Mouse (Mus musculus) myocyte (in vitro differentiated cells): ENCODE results near the gene Ly6g6d. TPM values are rescaled to one million over a fixed set of nuclear protein-coding genes. Genes with fewer than 3 reads are reported as not detected.

Experiments
- H3K27me3 ChIP-seq: one replicate; pipeline ENCODE4 v1.6.1; 2011; ENCODE audit not compliant: control insufficient read depth, insufficient read depth, insufficient read length
- H3K36me3 ChIP-seq: one replicate; pipeline ENCODE4 v1.6.1; 2011; ENCODE audit not compliant: control insufficient read depth, insufficient read depth
- H3K4me2 ChIP-seq: one replicate; pipeline ENCODE4 v1.6.1; 2011; ENCODE audit warnings: low read depth, control low read depth
- H3K4me3 ChIP-seq: one replicate; pipeline ENCODE4 v1.5.1; 2011; ENCODE audit warnings: mild to moderate bottlenecking, control low read depth, moderate library complexity
- H3K79me2 ChIP-seq: one replicate; pipeline ENCODE4 v1.6.1; 2011; ENCODE audit not compliant: control insufficient read depth, insufficient read depth
- H3ac ChIP-seq: one replicate; pipeline ENCODE4 v1.6.1; 2011; ENCODE audit not compliant: control insufficient read depth, insufficient read length
- CEBPB ChIP-seq: IDR thresholded peaks from 2 replicates; pipeline ENCODE4 v1.6.1; 2011; ENCODE audit warnings: mild to moderate bottlenecking, moderate library complexity; ENCODE audit not compliant: poor library complexity, insufficient read depth, severe bottlenecking
- E2F4 ChIP-seq: IDR thresholded peaks from one replicate; pipeline ENCODE4 v1.6.1; 2011; ENCODE audit warnings: mild to moderate bottlenecking, control low read depth, moderate library complexity; ENCODE audit not compliant: insufficient read depth
- MAX ChIP-seq: IDR thresholded peaks from one replicate; pipeline ENCODE4 v1.6.1; 2011; ENCODE audit warnings: low read depth, mild to moderate bottlenecking, control low read depth
- MYOD1 ChIP-seq, 3 experiments: IDR thresholded peaks; one replicate each; pipeline ENCODE4 v1.6.1; 2011; ENCODE audit warnings: control low read depth in 2 of 3, low read depth in 2 of 3, mild to moderate bottlenecking in 2 of 3, moderate library complexity in 1 of 3; ENCODE audit not compliant: insufficient read length in 2 of 3, control insufficient read depth in 1 of 3
- MYOG ChIP-seq, 3 experiments: IDR thresholded peaks; one replicate each; pipeline ENCODE4 v1.6.1; 2011; ENCODE audit warnings: control low read depth in 2 of 3, low read depth in 2 of 3, mild to moderate bottlenecking in 2 of 3; ENCODE audit not compliant: insufficient read length in 2 of 3, control insufficient read depth in 1 of 3, insufficient read depth in 1 of 3
- POLR2A ChIP-seq: IDR thresholded peaks from one replicate; pipeline ENCODE4 v1.6.1; 2011; ENCODE audit warnings: low read depth, mild to moderate bottlenecking, control low read depth, moderate library complexity; ENCODE audit not compliant: insufficient read length
- POLR2AphosphoS2 ChIP-seq: IDR thresholded peaks from one replicate; pipeline ENCODE4 v1.6.1; 2011; ENCODE audit warnings: low read depth, control low read depth; ENCODE audit not compliant: insufficient read length
- REST ChIP-seq: IDR thresholded peaks from one replicate; pipeline ENCODE4 v1.6.1; 2011; ENCODE audit warnings: mild to moderate bottlenecking, control low read depth, moderate library complexity; ENCODE audit not compliant: insufficient read depth, insufficient read length
- SRF ChIP-seq: IDR thresholded peaks from one replicate; pipeline ENCODE4 v1.6.1; 2011; ENCODE audit warnings: low read depth; ENCODE audit not compliant: control insufficient read depth, insufficient read length
- TCF12 ChIP-seq: IDR thresholded peaks from one replicate; pipeline ENCODE4 v1.6.1; 2011; ENCODE audit warnings: mild to moderate bottlenecking, control low read depth; ENCODE audit not compliant: poor library complexity, insufficient read depth, severe bottlenecking
- TCF3 ChIP-seq: IDR thresholded peaks from one replicate; pipeline ENCODE4 v1.6.1; 2011; ENCODE audit warnings: low read depth, control low read depth; ENCODE audit not compliant: insufficient read length
- USF1 ChIP-seq: IDR thresholded peaks from one replicate; pipeline ENCODE4 v1.6.1; 2011; ENCODE audit warnings: low read depth, mild to moderate bottlenecking, control low read depth, moderate library complexity
- polyA plus RNA-seq: library from polyadenylated mRNA; unstranded; fragments of >200 nt; fragmentation: generic; extraction: Trizol; gene quantifications from one replicate; pipeline ENCODE4 v1.2.1, GENCODE M21; 2012; ENCODE audit warnings: missing spikeins

The Ly6g6d gene
- polyA plus RNA-seq, 1 experiment = not detected

DNA sequence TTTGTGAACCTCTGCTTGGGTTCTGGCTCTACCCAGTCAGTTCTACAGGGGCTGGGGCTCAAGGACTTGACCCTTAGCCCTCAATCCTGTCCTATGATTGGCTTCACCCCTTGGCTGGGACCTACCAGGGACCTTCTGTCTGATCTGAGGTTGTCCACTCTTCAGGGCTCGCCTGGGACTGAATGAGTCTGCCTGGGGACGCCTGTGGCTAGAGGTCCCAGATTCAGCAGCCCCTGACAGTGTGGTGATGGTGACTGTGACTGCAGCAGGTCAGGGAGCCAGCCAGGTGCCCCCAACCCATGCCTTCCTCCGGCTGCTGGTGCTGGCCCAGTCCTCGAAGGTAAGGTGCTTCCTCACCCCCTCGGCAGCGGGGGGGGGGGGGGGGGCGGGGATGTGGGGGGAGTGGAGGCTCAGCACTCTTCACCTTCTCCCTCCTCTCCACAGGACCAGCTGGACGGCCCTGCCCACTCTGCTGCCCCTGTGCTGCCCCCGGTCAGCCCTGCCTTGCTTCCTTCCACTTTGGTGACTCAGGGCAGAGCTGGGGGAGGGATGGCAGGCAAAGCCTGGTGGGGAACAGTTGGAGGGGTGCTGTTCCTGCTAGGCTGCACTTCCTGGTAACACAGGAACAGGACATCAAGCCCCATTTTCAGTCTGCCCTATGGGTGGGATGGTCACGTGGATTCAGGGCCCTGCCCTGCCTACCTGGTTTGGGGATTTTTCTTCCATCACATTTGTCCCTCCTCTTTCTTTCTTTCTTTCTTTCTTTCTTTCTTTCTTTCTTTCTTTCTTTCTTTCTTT, 53.0 kb downstream of the Ly6g6d start:
- Histone ChIP-seq H3K36me3 (no peaks in the 10 kb centered on the region), H3K79me2 (no peaks in the 10 kb centered on the region), H3K27me3 (no peaks in the 10 kb centered on the region), H3K4me3 (no peak overlapping the region), H3K4me2 (no peak overlapping the region), H3ac (no peak overlapping the region)
- TF ChIP-seq POLR2A = no peak
- no peak for TF ChIP-seq USF1
- no peak for TF ChIP-seq SRF
- TF ChIP-seq E2F4 = no peak
- TF ChIP-seq REST = no peak
- no peak for TF ChIP-seq MYOD1 (IDR thresholded peaks at IDR 0.05; ENCODE audit: control insufficient read depth in 1 of 3, insufficient read length in 2 of 3, low read depth in 2 of 3)

DNA sequence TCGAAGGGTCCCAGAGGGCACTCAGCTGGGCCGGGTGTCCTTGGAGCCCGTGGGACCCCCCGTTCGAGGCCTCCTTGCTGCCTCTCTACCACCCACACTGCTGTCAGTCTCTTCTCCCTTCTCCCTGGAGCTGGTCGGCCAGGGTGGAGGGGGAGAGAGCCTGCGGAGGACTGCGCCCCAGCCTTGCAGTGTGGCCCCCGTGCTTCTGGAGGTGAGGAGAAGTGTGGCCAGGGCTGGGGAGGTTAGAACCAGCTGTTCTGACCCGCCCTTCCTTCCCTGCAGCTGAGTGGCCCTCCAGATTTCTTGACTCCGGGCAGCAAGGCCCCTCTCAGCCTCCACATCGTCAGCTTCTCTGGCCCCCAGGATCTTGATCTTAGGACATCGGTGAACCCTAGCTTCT, 53.6 kb downstream of the Ly6g6d start:
- no peak overlapping the region for H3K4me2 ChIP-seq
- TF ChIP-seq MAX (no peak), CEBPB (no peak), POLR2A (no peak), MYOD1 (IDR thresholded peaks at IDR 0.05; ENCODE audit: control insufficient read depth in 1 of 3, insufficient read length in 2 of 3, low read depth in 2 of 3) (no peak), SRF (no peak), POLR2AphosphoS2 (no peak)
- H3ac ChIP-seq = no peak overlapping the region
- no peaks in the 10 kb centered on the region for H3K27me3 ChIP-seq
- no peaks in the 10 kb centered on the region for H3K36me3 ChIP-seq
- H3K4me3 ChIP-seq = no peak overlapping the region
- H3K79me2 ChIP-seq = no peaks in the 10 kb centered on the region

DNA sequence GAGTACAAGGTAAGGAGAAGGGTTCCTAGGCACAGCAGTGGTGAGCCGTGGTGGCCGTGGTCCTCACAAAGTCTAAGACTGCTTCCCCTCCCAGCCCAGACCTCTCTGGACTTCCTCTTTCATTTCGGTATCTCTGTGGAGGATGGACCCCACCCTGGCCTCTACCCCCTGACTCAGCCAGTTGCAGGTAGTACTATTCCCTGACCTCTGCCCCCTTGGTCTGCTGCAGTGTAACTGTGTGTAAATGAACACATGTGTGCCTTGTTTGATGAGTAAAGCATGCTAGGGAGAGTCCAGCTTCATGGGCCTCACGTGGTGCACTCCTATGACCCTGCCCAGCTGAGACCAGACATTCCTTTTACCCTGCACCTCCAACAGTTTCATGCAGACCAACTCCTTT, 54.1 kb downstream of the Ly6g6d start:
- H3K4me2 ChIP-seq = no peak overlapping the region
- H3K27me3 ChIP-seq = no peaks in the 10 kb centered on the region
- H3ac ChIP-seq = no peak overlapping the region
- no peaks in the 10 kb centered on the region for H3K36me3 ChIP-seq
- no peaks in the 10 kb centered on the region for H3K79me2 ChIP-seq
- H3K4me3 ChIP-seq = no peak overlapping the region
- TF ChIP-seq POLR2AphosphoS2 = no peak
- TF ChIP-seq CEBPB = no peak
- no peak for TF ChIP-seq SRF
- no peak for TF ChIP-seq POLR2A
- no peak for TF ChIP-seq MYOD1 (IDR thresholded peaks at IDR 0.05; ENCODE audit: control insufficient read depth in 1 of 3, insufficient read length in 2 of 3, low read depth in 2 of 3)
- no peak for TF ChIP-seq TCF12
- no peak for TF ChIP-seq MYOG (IDR thresholded peaks at IDR 0.05; ENCODE audit: control insufficient read depth in 1 of 3, insufficient read depth in 1 of 3, insufficient read length in 2 of 3, low read depth in 2 of 3)

DNA sequence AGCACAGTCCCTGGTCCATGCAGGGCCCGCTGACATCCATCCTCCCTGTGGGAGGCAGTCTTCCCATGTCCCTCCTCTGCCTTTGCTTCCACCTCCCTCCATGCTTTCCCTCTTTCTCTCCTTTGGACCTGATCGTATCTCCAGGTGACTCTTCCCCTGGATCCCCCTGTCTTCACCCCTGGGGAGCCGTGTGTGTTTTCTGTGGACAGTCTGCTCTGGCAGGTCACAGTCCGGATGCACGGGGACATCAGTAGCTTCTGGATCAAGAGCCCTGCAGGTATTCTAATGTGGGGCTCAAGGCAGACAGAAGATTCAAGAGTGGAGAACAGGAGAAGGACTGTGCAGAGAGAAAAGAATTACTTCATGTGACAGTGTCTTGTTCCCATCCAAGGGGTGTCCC, 54.6 kb downstream of the Ly6g6d start:
- H3K27me3 ChIP-seq = no peaks in the 10 kb centered on the region
- no peak overlapping the region for H3K4me2 ChIP-seq
- no peak overlapping the region for H3ac ChIP-seq
- H3K4me3 ChIP-seq = no peak overlapping the region
- no peaks in the 10 kb centered on the region for H3K79me2 ChIP-seq
- TF ChIP-seq POLR2A = no peak
- no peak for TF ChIP-seq MYOD1 (IDR thresholded peaks at IDR 0.05; ENCODE audit: control insufficient read depth in 1 of 3, insufficient read length in 2 of 3, low read depth in 2 of 3)
- no peak for TF ChIP-seq POLR2AphosphoS2
- TF ChIP-seq REST = no peak
- no peak for TF ChIP-seq E2F4
- TF ChIP-seq SRF = no peak
- TF ChIP-seq TCF3 = no peak
- TF ChIP-seq MYOG (IDR thresholded peaks at IDR 0.05; ENCODE audit: control insufficient read depth in 1 of 3, insufficient read depth in 1 of 3, insufficient read length in 2 of 3, low read depth in 2 of 3) = no peak
- no peaks in the 10 kb centered on the region for H3K36me3 ChIP-seq

DNA sequence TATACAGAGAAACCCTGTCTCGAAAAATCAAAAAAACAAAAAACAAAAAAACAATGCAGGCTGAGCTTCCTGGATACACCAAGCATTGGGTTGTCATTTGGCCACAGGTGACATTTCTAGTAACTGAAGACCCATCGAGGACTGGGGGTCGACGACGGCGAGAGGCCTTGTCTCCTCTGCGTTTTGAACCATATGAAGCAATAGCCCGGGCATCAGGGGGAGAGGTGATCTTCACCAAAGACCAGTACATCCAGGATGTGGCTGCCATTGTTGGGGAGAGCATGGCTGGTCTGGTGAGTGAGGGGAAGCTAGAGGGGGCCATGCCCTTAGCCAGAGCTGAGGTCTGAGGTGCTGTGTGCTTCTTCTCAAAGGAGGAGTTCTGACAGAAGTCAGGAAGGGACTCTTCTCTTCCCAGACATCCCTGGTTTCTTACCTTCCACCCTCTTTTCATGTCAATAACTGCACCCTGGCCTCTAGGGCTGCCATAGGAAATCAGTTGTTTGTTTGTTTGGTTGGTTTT, 55.3 kb downstream of the Ly6g6d start:
- H3ac ChIP-seq = no peak overlapping the region
- H3K4me3 ChIP-seq = no peak overlapping the region
- no peak overlapping the region for H3K4me2 ChIP-seq
- no peaks in the 10 kb centered on the region for H3K27me3 ChIP-seq
- H3K79me2 ChIP-seq = no peaks in the 10 kb centered on the region
- no peaks in the 10 kb centered on the region for H3K36me3 ChIP-seq
- no peak for TF ChIP-seq E2F4
- no peak for TF ChIP-seq POLR2AphosphoS2
- TF ChIP-seq MAX = no peak
- TF ChIP-seq POLR2A = no peak
- TF ChIP-seq REST = no peak
- TF ChIP-seq TCF12 = no peak
- TF ChIP-seq SRF = no peak
- no peak for TF ChIP-seq TCF3
- no peak for TF ChIP-seq CEBPB
- TF ChIP-seq USF1 = no peak
- no peak for TF ChIP-seq MYOG (IDR thresholded peaks at IDR 0.05; ENCODE audit: control insufficient read depth in 1 of 3, insufficient read depth in 1 of 3, insufficient read length in 2 of 3, low read depth in 2 of 3)
- TF ChIP-seq MYOD1 (IDR thresholded peaks at IDR 0.05; ENCODE audit: control insufficient read depth in 1 of 3, insufficient read length in 2 of 3, low read depth in 2 of 3) = no peak
